Mouse (Mus musculus) midbrain, embryonic 13.5 days (tissue): ENCODE measurements at regions not wholly inside any gene's neighbourhood (a gene's known extent, or its start where the extent isn't known, plus 50 kb on each side); places are given as distances from the start of the nearest gene placed in this dataset.
"Not testable (repeated sequence)": the region's sequence is repeated elsewhere in the genome, so short reads cannot be mapped to it uniquely, and the experiment has no call there.

ENCODE experiments used
- ATAC-seq: fragments of 200-750 bp; cut with Nextera tagmentation; 2 replicates; pipeline ENCODE4 v1.8.0; 2017; ENCODE audit warnings: mild to moderate bottlenecking, moderate TSS enrichment, moderate library complexity
- H3K27ac ChIP-seq: fragments of 300-500 bp; sonication (generic); 2 replicates; pipeline ENCODE4 v1.5.1; 2015; ENCODE audit warnings: inconsistent platforms, mild to moderate bottlenecking, moderate library complexity
- H3K27me3 ChIP-seq: fragments of 300-500 bp; sonication (generic); 2 replicates; pipeline ENCODE4 v1.6.1; 2015; ENCODE audit warnings: mild to moderate bottlenecking, inconsistent platforms
- H3K36me3 ChIP-seq: fragments of 300-500 bp; sonication (generic); 2 replicates; pipeline ENCODE4 v1.6.1; 2015; ENCODE audit warnings: mild to moderate bottlenecking, inconsistent platforms
- H3K4me1 ChIP-seq: fragments of 300-500 bp; sonication (generic); replicated peaks from 2 replicates; pipeline ENCODE4 v1.6.1; 2015; ENCODE audit warnings: inconsistent platforms
- H3K4me2 ChIP-seq: fragments of 300-500 bp; sonication (generic); replicated peaks from 2 replicates; pipeline ENCODE4 v1.6.1; 2015; ENCODE audit warnings: moderate library complexity, mild to moderate bottlenecking, inconsistent platforms
- H3K4me3 ChIP-seq: fragments of 300-500 bp; sonication (generic); replicated peaks from 2 replicates; pipeline ENCODE4 v1.5.1; 2015; ENCODE audit warnings: mild to moderate bottlenecking, inconsistent platforms
- H3K9ac ChIP-seq: fragments of 300-500 bp; sonication (generic); replicated peaks from 2 replicates; pipeline ENCODE4 v1.6.1; 2015; ENCODE audit warnings: mild to moderate bottlenecking, inconsistent platforms
- H3K9me3 ChIP-seq: fragments of 300-500 bp; sonication (generic); 2 replicates; pipeline ENCODE4 v1.6.1; 2016; ENCODE audit warnings: mild to moderate bottlenecking, inconsistent platforms
- WGBS: fragments of 180-500 bp; shearing (Covaris S2); methylation state at CpG from one replicate; pipeline ENCODE4 v1.1.7; 2015; 5-methylcytosine and 5-hydroxymethylcytosine counted together

GRCm38 (mm10) chr5:61240498-61240897 lies 568.1 kb upstream of the G6pd2 start:
- no peak for ATAC-seq
- no peaks in the 10 kb centered on the region for H3K9me3 ChIP-seq
- no peaks in the 10 kb centered on the region for H3K4me1 ChIP-seq
- H3K4me2 ChIP-seq: no peak overlapping the region
- no peak overlapping the region for H3K27ac ChIP-seq
- H3K27me3 ChIP-seq: no peaks in the 10 kb centered on the region
- no peaks in the 10 kb centered on the region for H3K36me3 ChIP-seq
- H3K9ac ChIP-seq: no peak overlapping the region
- 81% methylated on average over 2 of the region's 2 CpGs for WGBS
- H3K4me3 ChIP-seq: no peak overlapping the region

- H3K27ac ChIP-seq, ATAC-seq, H3K9ac ChIP-seq, H3K4me3 ChIP-seq, H3K9me3 ChIP-seq, H3K36me3 ChIP-seq, H3K27me3 ChIP-seq, H3K4me2 ChIP-seq, H3K4me1 ChIP-seq: not testable (repeated sequence)
- 93% methylated on average over 15 of the region's 15 CpGs for WGBS
Observed at GRCm38 (mm10) chr5:61288506-61288905, 520.1 kb upstream of the G6pd2 start.

- WGBS: 77% methylated on average over 5 of the region's 5 CpGs
- no peak overlapping the region for H3K4me2 ChIP-seq
- ATAC-seq: no peak
- no peaks in the 10 kb centered on the region for H3K36me3 ChIP-seq
- H3K4me3 ChIP-seq: no peak overlapping the region
- no peaks in the 10 kb centered on the region for H3K9me3 ChIP-seq
- H3K4me1 ChIP-seq: no peaks in the 10 kb centered on the region
- H3K9ac ChIP-seq: no peak overlapping the region
- no peaks in the 10 kb centered on the region for H3K27me3 ChIP-seq
- H3K27ac ChIP-seq: no peak overlapping the region
Observed at GRCm38 (mm10) chr5:61314951-61315350, 493.7 kb upstream of the G6pd2 start.

GRCm38 (mm10) chr5:61351372-61351771 lies 457.2 kb upstream of the G6pd2 start:
- ATAC-seq: no peak
- no peak overlapping the region for H3K27ac ChIP-seq
- H3K9me3 ChIP-seq: no peaks in the 10 kb centered on the region
- no peak overlapping the region for H3K4me2 ChIP-seq
- H3K4me3 ChIP-seq: no peak overlapping the region
- H3K36me3 ChIP-seq: no peaks in the 10 kb centered on the region
- no peaks in the 10 kb centered on the region for H3K4me1 ChIP-seq
- WGBS: 42% methylated on average over 1 of the region's 1 CpGs
- no peak overlapping the region for H3K9ac ChIP-seq
- no peaks in the 10 kb centered on the region for H3K27me3 ChIP-seq

- H3K27ac ChIP-seq: no peak overlapping the region
- ATAC-seq: no peak
- no peak overlapping the region for H3K9ac ChIP-seq
- no peaks in the 10 kb centered on the region for H3K27me3 ChIP-seq
- no peaks in the 10 kb centered on the region for H3K4me1 ChIP-seq
- H3K36me3 ChIP-seq: no peaks in the 10 kb centered on the region
- no peaks in the 10 kb centered on the region for H3K9me3 ChIP-seq
- H3K4me3 ChIP-seq: no peak overlapping the region
- 81% methylated on average over 6 of the region's 6 CpGs for WGBS
- no peak overlapping the region for H3K4me2 ChIP-seq
Observed at GRCm38 (mm10) chr5:61355263-61355981, 453.2 kb upstream of the G6pd2 start.

- Histone ChIP-seq H3K27me3 (no peaks in the 10 kb centered on the region), H3K4me2 (no peak overlapping the region), H3K36me3 (no peaks in the 10 kb centered on the region), H3K4me1 (0 out of 2 replicates have a peak, but pooled peaks cover 2% of the 10 kb centered on the region), H3K4me3 (no peak overlapping the region), H3K9ac (no peak overlapping the region), H3K27ac (no peak overlapping the region), H3K9me3 (no peaks in the 10 kb centered on the region)
- WGBS: 50% methylated on average over 1 of the region's 1 CpGs
- ATAC-seq: peak; percentile 86
Observed at GRCm38 (mm10) chr5:61372901-61373300, 435.7 kb upstream of the G6pd2 start.

- Histone ChIP-seq H3K27ac (no peak overlapping the region), H3K4me3 (no peak overlapping the region), H3K9ac (no peak overlapping the region), H3K27me3 (no peaks in the 10 kb centered on the region), H3K36me3 (no peaks in the 10 kb centered on the region), H3K9me3 (no peaks in the 10 kb centered on the region), H3K4me1 (no peaks in the 10 kb centered on the region), H3K4me2 (no peak overlapping the region)
- no peak for ATAC-seq
Observed at GRCm38 (mm10) chr5:61394977-61395708, 413.5 kb upstream of the G6pd2 start.
